Mouse (Mus musculus): ENCODE measurements around the gene Gm20671.
"Not testable (repeated sequence)": the region's sequence is repeated elsewhere in the genome, so short reads cannot be mapped to it uniquely, and the experiment has no call there.

Gm20671 gene

GRCm38 (mm10) chr5:32827009-32827408 lies at the start of gene Gm20671:
Gene Gm20671 (minus strand): TSS chr5:32827109.
- no peak for DNase-seq

- DNase-seq, result no peak
Observed at GRCm38 (mm10) chr5:32872346-32872745, 45.4 kb upstream of the Gm20671 start.

GRCm38 (mm10) chr5:32869389-32870024 lies 42.6 kb upstream of the Gm20671 start:
- no peak for DNase-seq

- peak; percentile 94 for DNase-seq
Observed at GRCm38 (mm10) chr5:32863253-32864228, 36.6 kb upstream of the Gm20671 start, which contains the start of gene Depdc5. Gene Depdc5 (plus strand): TSS chr5:32863701.

GRCm38 (mm10) chr5:32862469-32863132 lies 35.7 kb upstream of the Gm20671 start:
- no peak for DNase-seq

- DNase-seq, result no peak
Observed at GRCm38 (mm10) chr5:32861082-32861481, 34.2 kb upstream of the Gm20671 start.

- peak; percentile 65 for DNase-seq
Observed at GRCm38 (mm10) chr5:32857781-32858220, 30.9 kb upstream of the Gm20671 start.

- not testable (repeated sequence) for DNase-seq
Observed at GRCm38 (mm10) chr5:32855274-32855673, 28.4 kb upstream of the Gm20671 start.

- no peak for DNase-seq
Observed at GRCm38 (mm10) chr5:32854818-32855217, 27.9 kb upstream of the Gm20671 start.

GRCm38 (mm10) chr5:32853731-32854507 lies 27.0 kb upstream of the Gm20671 start, which contains the start of gene Prr14l:
Gene Prr14l (minus strand): TSS chr5:32854256.
- peak; percentile 98 for DNase-seq

- DNase-seq, result no peak
Observed at GRCm38 (mm10) chr5:32852026-32852425, 25.1 kb upstream of the Gm20671 start.

- DNase-seq, result not testable (repeated sequence)
Observed at GRCm38 (mm10) chr5:32849580-32849979, 22.7 kb upstream of the Gm20671 start.

- no peak for DNase-seq
Observed at GRCm38 (mm10) chr5:32849178-32849577, 22.3 kb upstream of the Gm20671 start.

GRCm38 (mm10) chr5:32840029-32840428 lies 13.1 kb upstream of the Gm20671 start:
- no peak for DNase-seq

GRCm38 (mm10) chr5:32836976-32837375 lies 10.1 kb upstream of the Gm20671 start:
- DNase-seq, result no peak

GRCm38 (mm10) chr5:32834497-32834896 lies 7.6 kb upstream of the Gm20671 start:
- no peak for DNase-seq

- DNase-seq, result no peak
Observed at GRCm38 (mm10) chr5:32830054-32830453, 3.1 kb upstream of the Gm20671 start.

GRCm38 (mm10) chr5:32828766-32829165 lies 1.9 kb upstream of the Gm20671 start:
- not testable (repeated sequence) for DNase-seq

GRCm38 (mm10) chr5:32820471-32820870 lies 6.4 kb downstream of the Gm20671 start:
- DNase-seq, result no peak

- DNase-seq, result peak; percentile 62
Observed at GRCm38 (mm10) chr5:32815396-32815795, 11.5 kb downstream of the Gm20671 start.

- not testable (repeated sequence) for DNase-seq
Observed at GRCm38 (mm10) chr5:32786454-32786853, 40.5 kb downstream of the Gm20671 start.

GRCm38 (mm10) chr5:32785313-32785915 lies 41.5 kb downstream of the Gm20671 start, which contains the start of gene Pisd:
Gene Pisd (minus strand): TSS chr5:32785646.
- peak; percentile 97 for DNase-seq

Measured in cerebellum, adult 9-11 months (tissue).